Comparison of ENCODE assay signal across 9 mouse cellular contexts in genomic region chr11:35852731-35853130, GRCm38 (mm10). TPM values are rescaled to one million over a fixed set of nuclear protein-coding genes. Genes with fewer than 3 reads are reported as not detected.
DNase-seq lines count a peak whose midpoint lies in the region; ATAC-seq and TF ChIP-seq lines count a peak whose summit lies in the region.
"Had no signal": no experiment of that assay in that cellular context is flagged by ENCODE, and none has a peak within 500 bp of the region (broad histone marks: within the 10 kb centered on the region; RNA-seq: fewer than 3 reads in every experiment).

No protein-coding gene starts in this region.

- no peaks in the 10 kb centered on the region for H3K4me1 ChIP-seq in intestine, postnatal 0 days (replicated peaks; ENCODE audit: control insufficient read depth, insufficient read depth, low read length)
- no peaks in the 10 kb centered on the region for H3K4me1 ChIP-seq in intestine, embryonic 15.5 days (replicated peaks)
- H3K4me1 ChIP-seq in heart, embryonic 12.5 days (replicated peaks) = peaks cover 13% of the 10 kb centered on the region
- H3K4me1 ChIP-seq: limb, embryonic 15.5 days had no signal

- no peak overlapping the region for H3K27ac ChIP-seq in intestine, postnatal 0 days (ENCODE audit: low read depth, low read length)
- no peak overlapping the region for H3K27ac ChIP-seq in intestine, embryonic 15.5 days
- no peak overlapping the region for H3K27ac ChIP-seq in heart, embryonic 12.5 days (ENCODE audit: poor library complexity, severe bottlenecking)
- H3K27ac ChIP-seq: limb, embryonic 15.5 days had no signal

- TF ChIP-seq POLR2A in brain, embryonic 14.5 days (IDR thresholded peaks at IDR 0.05; ENCODE audit: borderline replicate concordance, extremely low read depth, insufficient read depth, insufficient read length, poor library complexity, severe bottlenecking) = no peak

- DNase-seq in 3T3-L1 (ENCODE audit: low read depth, low spot score) = peak; percentile 69
- peak; percentile 72 for DNase-seq in CD4-positive, CD25-positive, alpha-beta regulatory T cell, adult 2 months (ENCODE audit: low read depth, low spot score)
- DNase-seq in brain, embryonic 14.5 days (ENCODE audit: low read depth) = peak; percentile 72
- DNase-seq in lung, postnatal 36 days = peak; percentile 68
- no peak for DNase-seq in gastrocnemius, adult 8-10 months (ENCODE audit: low spot score in 2 of 2)

- 61% methylated on average over 4 of the region's 4 CpGs for WGBS in intestine, postnatal 0 days
- 63% methylated on average over 4 of the region's 4 CpGs for WGBS in intestine, embryonic 15.5 days
- WGBS in heart, embryonic 12.5 days = 53% methylated on average over 4 of the region's 4 CpGs

- peaks cover 39% of the 10 kb centered on the region for H3K36me3 ChIP-seq in intestine, postnatal 0 days (ENCODE audit: control insufficient read depth, insufficient read depth)
- peaks cover 3% of the 10 kb centered on the region for H3K36me3 ChIP-seq in intestine, embryonic 15.5 days
- peaks cover 11% of the 10 kb centered on the region; the same call in 1 of the 2 replicates for H3K36me3 ChIP-seq in heart, embryonic 12.5 days
- H3K36me3 ChIP-seq: limb, embryonic 15.5 days had no signal

- ATAC-seq in intestine, postnatal 0 days = no peak
- no peak for ATAC-seq in intestine, embryonic 15.5 days
- no peak for ATAC-seq in heart, embryonic 12.5 days (ENCODE audit: insufficient number of reproducible peaks, low FRiP score)

- H3K9me3 ChIP-seq in intestine, postnatal 0 days (ENCODE audit: control insufficient read depth) = no peaks in the 10 kb centered on the region
- H3K9me3 ChIP-seq in intestine, embryonic 15.5 days = no peaks in the 10 kb centered on the region
- H3K9me3 ChIP-seq in heart, embryonic 12.5 days (replicated peaks) = 0 out of 2 replicates have a peak, but pooled peaks cover 5% of the 10 kb centered on the region
- H3K9me3 ChIP-seq: limb, embryonic 15.5 days had no signal

- H3K9ac ChIP-seq in intestine, postnatal 0 days (ENCODE audit: low read depth, low read length) = no peak overlapping the region
- H3K9ac ChIP-seq in intestine, embryonic 15.5 days = no peak overlapping the region
- no peak overlapping the region for H3K9ac ChIP-seq in heart, embryonic 12.5 days
- H3K9ac ChIP-seq: limb, embryonic 15.5 days had no signal

- H3K27me3 ChIP-seq in intestine, postnatal 0 days (replicated peaks; ENCODE audit: control insufficient read depth, insufficient read depth, low read length) = no peaks in the 10 kb centered on the region
- no peaks in the 10 kb centered on the region for H3K27me3 ChIP-seq in intestine, embryonic 15.5 days (replicated peaks)
- no peaks in the 10 kb centered on the region for H3K27me3 ChIP-seq in heart, embryonic 12.5 days (replicated peaks)
- H3K27me3 ChIP-seq: limb, embryonic 15.5 days had no signal

- H3K4me2 ChIP-seq in intestine, postnatal 0 days (replicated peaks; ENCODE audit: low read depth) = no peak overlapping the region
- H3K4me2 ChIP-seq in intestine, embryonic 15.5 days (replicated peaks) = no peak overlapping the region
- H3K4me2 ChIP-seq in heart, embryonic 12.5 days = no peak overlapping the region
- H3K4me2 ChIP-seq: limb, embryonic 15.5 days had no signal

- peak; percentile 74 for TF ChIP-seq CTCF in intestine, postnatal 0 days (IDR thresholded peaks at IDR 0.05; ENCODE audit: low read depth)
- peak; percentile 52; the same call in 1 of the 2 replicates for TF ChIP-seq CTCF in brain, embryonic 14.5 days (IDR thresholded peaks at IDR 0.05; ENCODE audit: borderline replicate concordance, extremely low read depth, insufficient read depth, insufficient read length)

- no peak overlapping the region for H3K4me3 ChIP-seq in intestine, postnatal 0 days (ENCODE audit: low read depth, low read length)
- H3K4me3 ChIP-seq in intestine, embryonic 15.5 days (replicated peaks) = no peak overlapping the region
- no peak overlapping the region for H3K4me3 ChIP-seq in heart, embryonic 12.5 days
- H3K4me3 ChIP-seq: limb, embryonic 15.5 days had no signal

RNA-seq across cellular contexts. Expression of gene Rars, which starts 18.4 kb away (rescaled TPM):
- 82.3 and 82.7 TPM in 2 replicates for polyA plus RNA-seq in intestine, postnatal 0 days (2015; fragmentation: Nextera tagmentation; extraction: Ambion mirVana)
- 118 and 122 TPM in 2 replicates for polyA plus RNA-seq in intestine, embryonic 15.5 days (2015; fragmentation: Nextera tagmentation; extraction: Ambion mirVana)
- 56.4 and 57.1 TPM in 2 replicates for polyA plus RNA-seq in brain, embryonic 14.5 days (2012; rRNA removed)
- 68.5 and 73.8 TPM in 2 replicates for polyA plus RNA-seq in heart, embryonic 12.5 days (2016; fragmentation: Nextera tagmentation; extraction: Ambion mirVana)
- total RNA-seq in gastrocnemius, adult 8-10 months (2022) = 10 to 100 TPM; 33.1 to 37.5 (median 37.2) TPM

RNA-seq across cellular contexts. Expression of gene Fbll1, which starts 54.0 kb away (rescaled TPM):
- polyA plus RNA-seq in intestine, postnatal 0 days (2015; fragmentation: Nextera tagmentation; extraction: Ambion mirVana) = 0.58 and 0.69 TPM in 2 replicates
- polyA plus RNA-seq in intestine, embryonic 15.5 days (2015; fragmentation: Nextera tagmentation; extraction: Ambion mirVana) = 0.57 and 0.77 TPM in 2 replicates
- 82.5 and 83.9 TPM in 2 replicates for polyA plus RNA-seq in brain, embryonic 14.5 days (2012; rRNA removed)
- polyA plus RNA-seq in heart, embryonic 12.5 days (2016; fragmentation: Nextera tagmentation; extraction: Ambion mirVana) = not detected in 2 replicates
- not detected for total RNA-seq in gastrocnemius, adult 8-10 months (2022)

Comparison
In these comparisons a context has a peak if more than half of its experiments do, and no peak if none do; other contexts are left out.
1. DNase-seq: peak in 3T3-L1 (single experiment), CD4-positive, CD25-positive, alpha-beta regulatory T cell, adult 2 months (single experiment), brain, embryonic 14.5 days (single experiment) and lung, postnatal 36 days (single experiment); none in gastrocnemius, adult 8-10 months (0 of 2).
2. RNA of gene Fbll1, which starts 54.0 kb away (polyA plus RNA-seq): 82.5 to 83.9 TPM in brain, embryonic 14.5 days; 0.57 to 0.77 TPM in intestine, embryonic 15.5 days, 0.58 to 0.69 TPM in intestine, postnatal 0 days and not detected in heart, embryonic 12.5 days; every median in the first group is over 10 times any median in the second.